ENCODE assay signal across 10 mouse cellular contexts in genomic region chr16:18233451-18233850, GRCm38 (mm10). TPM values are rescaled to one million over a fixed set of nuclear protein-coding genes. Genes with fewer than 3 reads are reported as not detected.
DNase-seq lines count a peak whose midpoint lies in the region; ATAC-seq lines count a peak whose summit lies in the region.
"Had no signal": no experiment of that assay in that cellular context is flagged by ENCODE, and none has a peak within 500 bp of the region (broad histone marks: within the 10 kb centered on the region; RNA-seq: fewer than 3 reads in every experiment).

No protein-coding gene starts in this region.

- peaks cover 9% of the 10 kb centered on the region for H3K36me3 ChIP-seq in kidney, embryonic 15.5 days
- H3K36me3 ChIP-seq in embryonic facial prominence, embryonic 15.5 days: peaks cover 20% of the 10 kb centered on the region
- H3K36me3 ChIP-seq in hindbrain, embryonic 15.5 days: peaks cover 7% of the 10 kb centered on the region
- H3K36me3 ChIP-seq in stomach, embryonic 14.5 days (ENCODE audit: control insufficient read depth, insufficient read depth, low read length): peaks cover 10% of the 10 kb centered on the region

- no peak overlapping the region for H3K27ac ChIP-seq in kidney, embryonic 15.5 days
- H3K27ac ChIP-seq in embryonic facial prominence, embryonic 15.5 days (replicated peaks): no peak overlapping the region
- no peak overlapping the region for H3K27ac ChIP-seq in hindbrain, embryonic 15.5 days (replicated peaks)
- no peak overlapping the region for H3K27ac ChIP-seq in stomach, embryonic 14.5 days (ENCODE audit: low read length)

- H3K4me3 ChIP-seq in kidney, embryonic 15.5 days (replicated peaks): peak overlapping the region; percentile 79
- peak overlapping the region; percentile 87 for H3K4me3 ChIP-seq in embryonic facial prominence, embryonic 15.5 days (replicated peaks)
- peak overlapping the region; percentile 94 for H3K4me3 ChIP-seq in hindbrain, embryonic 15.5 days
- no peak overlapping the region; the same call in 1 of the 2 replicates for H3K4me3 ChIP-seq in stomach, embryonic 14.5 days (ENCODE audit: low read depth, low read length)

- peaks cover 40% of the 10 kb centered on the region for H3K4me1 ChIP-seq in kidney, embryonic 15.5 days
- H3K4me1 ChIP-seq in embryonic facial prominence, embryonic 15.5 days: peaks cover 53% of the 10 kb centered on the region
- peaks cover 54% of the 10 kb centered on the region for H3K4me1 ChIP-seq in hindbrain, embryonic 15.5 days (replicated peaks)
- peaks cover 17% of the 10 kb centered on the region for H3K4me1 ChIP-seq in stomach, embryonic 14.5 days (ENCODE audit: control insufficient read depth, insufficient read depth, low read length)

- no peaks in the 10 kb centered on the region for H3K9me3 ChIP-seq in kidney, embryonic 15.5 days (replicated peaks)
- no peaks in the 10 kb centered on the region for H3K9me3 ChIP-seq in embryonic facial prominence, embryonic 15.5 days (replicated peaks)
- H3K9me3 ChIP-seq in hindbrain, embryonic 15.5 days: no peaks in the 10 kb centered on the region
- no peaks in the 10 kb centered on the region for H3K9me3 ChIP-seq in stomach, embryonic 14.5 days (ENCODE audit: control insufficient read depth, low read depth, low read length)

- intact Hi-C loops in left cerebral cortex, postnatal 14 days (cut with DNase I): no loop called here

- no peaks in the 10 kb centered on the region for H3K27me3 ChIP-seq in kidney, embryonic 15.5 days
- no peaks in the 10 kb centered on the region for H3K27me3 ChIP-seq in embryonic facial prominence, embryonic 15.5 days
- no peaks in the 10 kb centered on the region for H3K27me3 ChIP-seq in hindbrain, embryonic 15.5 days
- no peaks in the 10 kb centered on the region for H3K27me3 ChIP-seq in stomach, embryonic 14.5 days (ENCODE audit: control insufficient read depth, insufficient read depth, low read length)

- no peak for ATAC-seq in kidney, embryonic 15.5 days (replicated peaks; ENCODE audit: low FRiP score)
- ATAC-seq in embryonic facial prominence, embryonic 15.5 days (ENCODE audit: insufficient number of reproducible peaks, low FRiP score, low TSS enrichment, low read depth): no peak
- ATAC-seq in hindbrain, embryonic 15.5 days (ENCODE audit: low FRiP score, low read depth): no peak
- no peak for ATAC-seq in stomach, embryonic 14.5 days (ENCODE audit: insufficient number of reproducible peaks, insufficient read depth, low FRiP score, low read depth)

- DNase-seq in kidney, postnatal 4 days: no peak
- DNase-seq in left cerebral cortex, postnatal 14 days (ENCODE audit: low spot score in 2 of 2): no peak
- DNase-seq in testis, postnatal 10 days (ENCODE audit: low spot score): no peak
- no peak for DNase-seq in testis, postnatal 14 days (ENCODE audit: low spot score)

- peak overlapping the region; percentile 81 for H3K4me2 ChIP-seq in kidney, embryonic 15.5 days
- no peak overlapping the region for H3K4me2 ChIP-seq in embryonic facial prominence, embryonic 15.5 days (replicated peaks)
- H3K4me2 ChIP-seq in hindbrain, embryonic 15.5 days: peak overlapping the region; percentile 79
- peak overlapping the region; percentile 77 for H3K4me2 ChIP-seq in stomach, embryonic 14.5 days (replicated peaks; ENCODE audit: low read depth, low read length)

- peak overlapping the region; percentile 70; the same call in 1 of the 2 replicates for H3K9ac ChIP-seq in kidney, embryonic 15.5 days
- no peak overlapping the region for H3K9ac ChIP-seq in embryonic facial prominence, embryonic 15.5 days
- H3K9ac ChIP-seq in hindbrain, embryonic 15.5 days: no peak overlapping the region
- no peak overlapping the region for H3K9ac ChIP-seq in stomach, embryonic 14.5 days (replicated peaks; ENCODE audit: low read depth, low read length)

- 48% methylated on average over 1 of the region's 1 CpGs for WGBS in kidney, embryonic 15.5 days
- 16% methylated on average over 1 of the region's 1 CpGs for WGBS in embryonic facial prominence, embryonic 15.5 days
- 57% methylated on average over 1 of the region's 1 CpGs for WGBS in hindbrain, embryonic 15.5 days
- 45% methylated on average over 1 of the region's 1 CpGs for WGBS in stomach, embryonic 14.5 days

RNA-seq across cellular contexts. Expression of gene Zdhhc8, which starts 1.5 kb away (rescaled TPM):
- polyA plus RNA-seq in kidney, embryonic 15.5 days (2015; fragmentation: Nextera tagmentation; extraction: Ambion mirVana): 15.6 and 17.5 TPM in 2 replicates
- polyA plus RNA-seq in embryonic facial prominence, embryonic 15.5 days (2015; fragmentation: Nextera tagmentation; extraction: Ambion mirVana): 24.3 and 24.7 TPM in 2 replicates
- polyA plus RNA-seq in hindbrain, embryonic 15.5 days (2015; fragmentation: Nextera tagmentation; extraction: Ambion mirVana): 16.3 and 19.7 TPM in 2 replicates
- 9.8 and 11.1 TPM in 2 replicates for polyA plus RNA-seq in stomach, embryonic 14.5 days (2014; fragmentation: Nextera tagmentation; extraction: Ambion mirVana)
- total RNA-seq in left cerebral cortex, postnatal 14 days (2021): 100 to 1,000 TPM; 151 to 155 TPM

RNA-seq across cellular contexts. Expression of gene Trmt2a, which starts 15.0 kb away (rescaled TPM):
- polyA plus RNA-seq in kidney, embryonic 15.5 days (2015; fragmentation: Nextera tagmentation; extraction: Ambion mirVana): 99.2 and 102 TPM in 2 replicates
- polyA plus RNA-seq in embryonic facial prominence, embryonic 15.5 days (2015; fragmentation: Nextera tagmentation; extraction: Ambion mirVana): 114 TPM in 2 replicates
- polyA plus RNA-seq in hindbrain, embryonic 15.5 days (2015; fragmentation: Nextera tagmentation; extraction: Ambion mirVana): 94.7 and 98.9 TPM in 2 replicates
- 79.1 and 80.2 TPM in 2 replicates for polyA plus RNA-seq in stomach, embryonic 14.5 days (2014; fragmentation: Nextera tagmentation; extraction: Ambion mirVana)
- 10 to 100 TPM; 42.1 to 50.2 TPM for total RNA-seq in left cerebral cortex, postnatal 14 days (2021)

RNA-seq across cellular contexts. Expression of gene Ranbp1, which starts 15.1 kb away (rescaled TPM):
- polyA plus RNA-seq in kidney, embryonic 15.5 days (2015; fragmentation: Nextera tagmentation; extraction: Ambion mirVana): 662 and 691 TPM in 2 replicates
- polyA plus RNA-seq in embryonic facial prominence, embryonic 15.5 days (2015; fragmentation: Nextera tagmentation; extraction: Ambion mirVana): 450 and 466 TPM in 2 replicates
- polyA plus RNA-seq in hindbrain, embryonic 15.5 days (2015; fragmentation: Nextera tagmentation; extraction: Ambion mirVana): 373 and 402 TPM in 2 replicates
- polyA plus RNA-seq in stomach, embryonic 14.5 days (2014; fragmentation: Nextera tagmentation; extraction: Ambion mirVana): 613 and 635 TPM in 2 replicates
- total RNA-seq in left cerebral cortex, postnatal 14 days (2021): 100 to 1,000 TPM in 1 of 2 experiments, 10 to 100 TPM in 1; 88.1 to 106 TPM

RNA-seq across cellular contexts. Expression of gene Ccdc188, which starts 15.8 kb away (rescaled TPM):
- polyA plus RNA-seq in kidney, embryonic 15.5 days (2015; fragmentation: Nextera tagmentation; extraction: Ambion mirVana): not detected in 2 replicates
- not detected in 2 replicates for polyA plus RNA-seq in embryonic facial prominence, embryonic 15.5 days (2015; fragmentation: Nextera tagmentation; extraction: Ambion mirVana)
- polyA plus RNA-seq in hindbrain, embryonic 15.5 days (2015; fragmentation: Nextera tagmentation; extraction: Ambion mirVana): not detected in 2 replicates
- polyA plus RNA-seq in stomach, embryonic 14.5 days (2014; fragmentation: Nextera tagmentation; extraction: Ambion mirVana): not detected in 2 replicates
- total RNA-seq in left cerebral cortex, postnatal 14 days (2021): not detected
- total RNA-seq: hematopoietic stem cell, adult 5-6 weeks had no signal
- polyA plus RNA-seq: spleen, adult 2 months had no signal

RNA-seq across cellular contexts. Expression of gene Gm49776, which starts 24.7 kb away (rescaled TPM):
- 4.3 TPM in 1 of 2 replicates, not detected in the other for polyA plus RNA-seq in kidney, embryonic 15.5 days (2015; fragmentation: Nextera tagmentation; extraction: Ambion mirVana)
- 2.5 TPM in 2 replicates for polyA plus RNA-seq in embryonic facial prominence, embryonic 15.5 days (2015; fragmentation: Nextera tagmentation; extraction: Ambion mirVana)
- polyA plus RNA-seq in hindbrain, embryonic 15.5 days (2015; fragmentation: Nextera tagmentation; extraction: Ambion mirVana): 2.2 and 6.0 TPM in 2 replicates
- polyA plus RNA-seq in stomach, embryonic 14.5 days (2014; fragmentation: Nextera tagmentation; extraction: Ambion mirVana): not detected in 2 replicates
- total RNA-seq in left cerebral cortex, postnatal 14 days (2021): not detected
- total RNA-seq: hematopoietic stem cell, adult 5-6 weeks had no signal
- polyA plus RNA-seq: spleen, adult 2 months had no signal
